Mouse (Mus musculus) retina, postnatal 7 days (tissue): Measurements from ENCODE around the gene Pigb.
A peak's percentile ranks its signal among the peaks of the same experiment; 100 is the strongest.

Experiments used
- DNase-seq: peaks from one replicate; pipeline ENCODE4 v3.0.0-alpha.2; 2012; ENCODE audit warnings: low read depth, low spot score

Gene Pigb

DNA sequence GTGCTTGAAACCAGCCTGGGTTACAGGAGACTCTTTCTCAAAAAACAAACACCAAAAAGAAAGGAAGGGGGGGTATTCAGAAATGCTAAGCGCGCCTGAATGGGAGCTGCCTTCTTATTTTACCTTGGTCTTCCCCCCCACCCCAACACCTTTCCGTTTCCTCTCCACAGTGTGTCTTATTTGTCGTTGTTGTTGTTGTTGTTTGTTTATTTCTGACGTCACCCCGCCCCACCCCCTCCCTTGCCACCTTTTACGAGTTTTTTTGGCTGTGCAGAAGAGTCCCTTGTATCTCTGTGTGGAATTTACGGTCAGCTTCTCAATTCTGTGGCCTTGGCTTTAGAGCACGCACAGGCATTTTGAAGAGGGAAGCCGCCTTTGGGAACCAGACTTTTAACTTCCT, 5.5 kb upstream of the Pigb start:
- no peak for DNase-seq

DNA sequence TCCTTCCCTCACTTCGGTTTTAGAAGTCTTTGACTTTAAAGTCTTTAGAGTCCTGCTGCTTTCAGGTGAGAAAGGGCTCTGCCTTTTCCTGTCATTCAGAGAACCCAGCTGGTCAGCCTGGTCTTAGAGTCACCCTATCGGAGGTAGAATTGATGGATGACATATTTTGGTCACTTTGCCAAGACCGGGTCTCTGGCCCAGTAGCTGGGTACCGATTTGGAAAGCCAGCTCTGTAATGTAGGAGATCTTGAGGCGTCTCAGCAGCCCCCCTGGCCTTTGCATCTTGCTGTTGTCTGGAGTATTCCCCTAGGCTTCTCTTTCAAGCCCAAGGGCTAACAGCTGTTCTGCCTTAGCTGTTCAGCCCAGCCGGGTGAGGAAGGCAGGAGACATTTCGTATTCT, 5.0 kb upstream of the Pigb start:
- no peak for DNase-seq

DNA sequence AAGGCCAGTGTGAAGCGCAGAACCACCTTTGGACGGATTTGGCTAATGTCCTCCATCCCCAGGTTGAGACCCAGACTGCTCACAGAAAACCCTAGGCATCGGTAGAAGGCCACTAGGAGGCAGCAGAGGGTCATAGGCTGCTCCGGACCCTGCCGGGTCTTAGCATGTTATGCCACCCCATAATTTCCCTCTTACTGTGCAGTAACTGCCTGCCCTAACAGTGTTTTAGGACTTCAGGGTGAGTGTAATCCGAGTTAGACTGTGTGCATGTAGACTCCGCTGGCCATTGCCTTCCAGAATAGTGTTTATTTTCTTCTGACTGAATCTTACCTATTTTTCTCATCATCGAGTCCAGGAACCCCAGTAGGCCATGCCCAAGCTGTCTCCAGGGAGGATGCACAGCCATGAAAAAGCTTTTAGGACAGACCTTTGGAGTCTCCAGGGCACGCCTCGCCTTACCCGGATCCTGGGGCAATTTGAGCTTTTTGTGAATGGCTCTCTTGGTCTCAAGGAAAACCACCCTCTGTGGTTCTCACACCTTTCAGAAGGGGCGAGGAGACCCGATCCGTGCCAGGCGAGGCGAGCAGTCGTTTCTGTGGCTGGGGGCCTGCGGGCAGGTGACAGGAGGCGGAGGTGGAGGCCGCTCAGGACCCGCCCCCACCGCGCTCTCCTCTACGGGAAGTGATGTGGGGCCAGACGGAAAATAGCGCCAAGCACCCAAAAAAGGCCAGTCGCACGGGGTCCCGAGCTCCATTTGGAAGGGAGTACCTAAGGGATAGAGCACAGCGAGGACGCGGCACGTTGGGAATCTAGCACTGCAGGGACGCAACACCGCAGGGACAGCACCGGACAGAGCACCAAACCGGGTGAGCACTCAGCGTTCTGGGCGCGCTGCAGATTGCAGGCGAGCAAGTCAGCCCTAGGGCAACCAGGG, 4.2 kb upstream of the Pigb start, which contains the start of gene Rab27a:
Rab27a (plus strand) TSS at position 709 of the 934 bp plus-strand sequence.
- peak; percentile 69 for DNase-seq

DNA sequence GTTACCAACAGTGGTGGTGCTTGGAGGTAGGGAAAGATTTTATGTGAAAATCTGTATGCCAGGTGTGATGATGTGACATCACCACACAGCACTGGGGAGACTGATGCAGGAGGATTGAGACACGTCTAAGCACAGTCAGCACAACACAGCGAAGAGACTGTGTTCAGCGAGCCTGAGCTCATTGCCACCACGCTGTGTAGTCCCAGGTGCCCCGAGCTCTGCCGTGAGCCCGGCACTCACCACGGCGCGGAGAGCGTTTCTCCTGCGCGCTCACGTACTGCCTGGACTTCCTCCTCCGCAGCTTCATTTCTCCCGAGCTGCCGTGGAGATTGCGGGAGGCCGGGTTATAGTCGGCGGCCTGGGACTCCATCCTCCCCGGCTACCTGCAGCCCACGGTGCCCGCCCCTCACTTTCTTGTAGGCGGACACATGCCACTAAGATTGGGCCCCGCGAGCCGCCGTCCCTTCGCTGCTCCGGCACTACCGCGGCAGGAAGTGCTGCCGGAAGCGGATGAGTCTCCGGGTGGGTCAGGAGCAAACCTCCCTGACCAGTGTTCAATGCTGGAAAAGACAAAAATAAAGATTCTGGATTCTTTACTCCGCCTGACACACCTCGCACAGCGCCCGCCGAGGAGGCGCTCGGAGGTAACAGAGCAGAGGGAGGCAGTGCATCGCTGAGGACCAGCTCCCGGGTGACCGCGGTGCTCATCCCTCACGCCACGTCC, 794 bp downstream of the Pigb start:
- peak; percentile 87 for DNase-seq

DNA sequence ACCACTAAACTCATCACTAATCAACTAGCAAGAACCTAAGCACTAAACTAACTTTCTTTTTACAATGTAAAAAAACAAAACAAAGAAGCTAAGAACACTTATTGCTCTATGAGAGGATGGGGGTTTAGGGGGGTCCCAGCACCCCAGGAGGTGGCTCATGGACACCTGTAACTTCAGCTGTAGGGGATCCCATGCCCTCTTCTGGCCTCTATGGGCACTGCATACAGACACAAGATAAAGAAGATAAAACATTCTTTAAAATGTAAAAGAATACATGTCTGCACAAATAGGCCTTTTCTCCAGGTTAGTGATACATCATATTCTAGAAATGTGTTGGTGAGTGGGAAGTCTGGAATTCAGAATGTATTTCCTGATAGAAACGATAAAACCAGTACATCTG, 6.8 kb downstream of the Pigb start:
- no peak for DNase-seq

DNA sequence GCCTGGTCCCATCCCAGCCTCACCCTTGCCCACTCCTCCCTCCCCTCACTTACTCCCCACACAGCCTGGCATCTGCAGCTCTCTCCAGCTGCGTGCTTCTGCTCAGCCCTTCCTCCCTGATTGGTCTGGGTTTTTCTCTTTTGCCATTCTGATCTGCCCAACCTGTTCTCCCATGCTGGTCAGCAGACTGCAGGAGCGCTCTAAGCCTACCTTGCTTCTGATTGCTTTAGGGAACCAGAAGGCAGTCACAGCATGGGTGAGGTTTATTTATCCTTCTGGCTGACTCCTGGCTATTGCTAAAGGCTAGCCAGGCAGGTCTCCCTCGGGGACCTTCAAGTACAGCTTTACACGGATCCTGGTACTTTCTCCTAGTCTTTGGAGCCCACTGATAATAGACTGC, 8.8 kb downstream of the Pigb start:
- no peak for DNase-seq

DNA sequence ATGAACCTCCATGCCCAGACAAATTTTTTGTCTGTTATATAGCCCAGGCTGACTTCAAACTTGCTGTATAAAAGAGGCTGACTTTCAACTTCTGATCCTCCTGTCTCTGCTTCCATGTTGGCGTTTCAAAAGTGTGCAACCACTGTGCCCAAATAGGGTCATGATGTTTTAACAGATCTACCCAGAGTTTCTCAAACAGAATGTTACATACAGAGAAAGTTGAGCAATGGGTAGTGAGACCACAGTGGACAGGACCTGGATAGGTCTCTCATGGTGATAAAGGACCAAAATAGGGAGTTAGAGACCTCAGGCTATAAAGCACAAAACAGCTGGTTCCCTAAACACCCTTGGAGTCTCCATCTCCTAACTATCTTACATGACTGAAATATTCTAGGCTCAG, 9.7 kb downstream of the Pigb start:
- no peak for DNase-seq

DNA sequence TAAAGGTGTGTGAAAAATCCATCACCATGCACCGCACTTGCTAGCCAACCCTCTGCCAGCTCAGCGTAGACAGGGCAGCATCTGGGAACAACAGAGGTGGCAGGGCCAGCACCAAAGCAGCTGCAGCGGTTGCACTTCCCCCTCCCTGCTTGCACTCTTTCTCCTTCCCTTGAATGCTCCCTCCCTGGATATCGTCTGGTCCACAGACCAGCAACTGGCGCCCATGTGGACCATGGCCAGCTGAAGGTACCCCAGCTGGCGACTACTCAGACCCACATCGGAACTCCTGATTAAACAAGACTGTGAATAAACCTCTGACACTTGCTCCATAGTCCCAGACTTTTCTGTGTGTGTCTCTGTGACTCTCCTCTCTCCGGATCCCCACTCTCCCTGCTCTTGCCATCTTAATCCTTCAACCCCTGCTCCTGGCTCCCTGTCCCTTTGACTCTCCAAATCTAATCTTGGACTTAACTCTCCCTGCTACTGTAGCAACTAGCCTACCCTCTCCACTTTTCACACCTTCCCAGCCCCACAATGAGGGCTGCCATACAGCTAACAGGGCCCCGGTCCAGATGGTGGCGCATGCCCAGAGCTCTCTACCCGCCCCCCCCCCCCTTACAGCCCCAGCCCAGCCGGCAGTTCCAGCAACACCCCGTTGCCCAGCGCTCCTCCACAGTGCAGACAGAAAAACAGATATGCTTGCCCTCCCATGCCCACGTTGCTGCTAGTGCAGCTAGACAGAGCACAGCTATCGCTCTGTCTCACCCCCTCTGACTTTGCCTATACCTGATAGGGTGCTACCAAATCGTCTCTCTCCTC, 14.2 kb downstream of the Pigb start:
- no peak for DNase-seq

DNA sequence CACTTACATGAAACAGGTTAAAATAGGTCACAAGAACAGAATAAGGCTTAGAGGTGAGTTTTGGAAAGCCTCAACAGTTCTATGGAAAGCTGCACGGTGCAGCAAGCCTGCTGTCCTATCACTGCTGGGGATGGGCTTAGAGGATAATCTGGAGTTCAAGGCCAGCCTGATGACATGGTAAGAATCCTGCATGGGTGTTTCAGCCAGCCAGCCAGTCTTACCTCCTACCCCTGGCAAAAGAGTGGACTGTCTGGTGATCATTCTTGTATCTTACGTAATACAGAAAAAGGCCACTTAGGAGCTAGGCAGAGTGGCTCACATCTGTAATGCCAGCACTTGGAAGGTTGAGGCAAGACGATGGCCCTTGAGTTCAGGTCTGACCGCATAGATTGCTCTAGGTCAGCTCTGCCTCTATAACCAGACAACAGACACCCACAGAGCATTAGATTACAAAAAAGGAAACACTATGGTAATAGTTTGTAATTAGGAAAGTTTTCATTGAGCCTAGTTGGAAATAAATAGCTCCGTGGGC, 19.5 kb downstream of the Pigb start:
- no peak for DNase-seq

DNA sequence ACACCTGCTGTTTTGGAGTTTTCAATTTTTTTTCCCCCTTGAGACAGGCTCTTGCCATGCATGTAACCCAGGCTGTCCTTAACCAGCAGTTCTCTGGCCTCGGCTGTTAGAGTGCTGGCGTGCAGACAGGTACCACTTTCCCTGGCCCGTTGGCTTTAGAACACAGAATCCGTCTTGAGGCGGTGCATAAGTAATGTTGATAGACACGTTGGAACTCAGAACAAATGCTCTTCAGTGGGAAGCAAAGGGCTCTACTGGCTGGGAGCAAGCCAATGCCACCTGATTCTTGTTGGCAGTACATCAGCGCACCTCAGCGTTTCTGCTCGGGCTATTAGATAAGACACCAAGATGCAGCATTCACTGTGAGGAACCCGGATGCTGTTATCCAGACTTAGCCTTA, 20.3 kb downstream of the Pigb start:
- no peak for DNase-seq

DNA sequence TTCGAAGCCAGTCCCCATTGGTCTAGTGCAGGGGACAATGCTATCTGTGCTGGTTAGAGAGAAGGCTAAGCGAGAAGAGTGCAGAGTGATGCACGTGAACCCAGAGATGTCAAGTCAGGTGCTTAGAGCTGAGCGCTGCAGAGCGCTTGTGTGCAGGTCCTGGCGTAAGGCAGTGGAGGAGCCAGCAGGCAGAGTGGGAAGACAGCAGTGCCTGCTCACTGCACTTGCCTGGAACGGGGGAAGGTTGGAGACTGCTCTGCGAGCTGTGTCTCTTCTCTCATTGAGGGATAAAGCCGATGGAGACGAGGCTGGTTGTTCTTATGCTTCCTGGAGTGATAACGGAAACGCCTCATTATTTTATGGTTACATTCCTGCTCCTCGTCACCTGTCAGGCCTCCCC, 25.5 kb downstream of the Pigb start:
- DNase-seq: no peak

DNA sequence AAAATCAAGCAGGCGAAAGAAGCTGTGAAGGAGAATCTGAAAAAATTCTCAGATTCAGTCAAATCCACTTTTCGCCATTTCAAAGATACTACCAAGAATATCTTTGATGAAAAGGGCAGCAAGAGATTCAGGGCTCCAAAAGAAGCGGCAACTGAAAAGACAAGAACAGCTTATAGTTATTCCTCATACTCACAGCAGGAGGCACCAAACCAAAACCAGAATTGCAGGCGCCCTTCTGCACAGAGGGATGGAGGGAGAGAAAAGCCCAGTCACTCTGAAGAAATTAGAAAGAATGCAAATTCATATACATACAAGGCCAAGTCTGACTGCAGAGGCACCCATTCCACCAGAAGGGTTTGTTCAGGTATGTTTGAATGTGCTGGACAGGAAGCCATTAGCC, 27.5 kb downstream of the Pigb start:
- no peak for DNase-seq

DNA sequence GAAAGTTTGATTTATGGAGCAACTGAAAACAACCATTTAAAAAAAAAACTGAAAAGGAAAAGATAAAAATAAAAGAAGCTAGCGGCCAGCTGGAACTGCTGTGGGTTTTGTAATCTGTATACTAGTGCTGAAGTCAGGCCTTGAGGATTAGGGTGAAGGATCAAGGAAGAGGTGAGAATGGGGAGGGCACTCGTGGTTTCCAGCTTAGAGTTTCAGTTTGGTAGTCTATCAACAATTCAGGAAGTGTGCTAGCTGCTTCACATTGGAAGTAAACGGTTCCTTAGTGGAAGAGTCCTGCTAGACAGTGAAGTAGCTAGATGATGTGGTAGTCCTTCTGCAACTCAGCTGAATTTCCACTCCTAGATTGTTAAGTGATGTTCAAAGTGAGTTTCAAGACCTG, 31.8 kb downstream of the Pigb start:
- DNase-seq: no peak

DNA sequence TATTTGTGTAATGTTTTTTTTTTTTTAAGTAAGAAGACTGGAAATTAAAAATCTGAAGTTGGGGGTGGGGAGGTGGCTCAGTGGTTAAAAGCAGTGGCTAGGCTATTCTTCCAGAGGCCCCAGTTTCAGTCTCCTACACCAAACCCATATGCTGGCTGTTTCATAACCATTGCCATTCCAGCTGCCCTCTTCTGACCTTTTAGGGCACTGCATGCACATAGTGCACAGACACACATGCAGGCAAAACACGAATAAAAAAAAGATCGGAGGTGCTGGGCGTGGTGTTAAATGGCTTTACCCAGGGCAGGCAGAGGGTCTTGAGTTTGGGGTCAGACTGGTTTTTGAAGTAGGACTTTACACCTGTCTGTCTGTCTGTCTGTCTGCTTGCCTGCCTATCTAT, 34.0 kb downstream of the Pigb start:
- DNase-seq: no peak

DNA sequence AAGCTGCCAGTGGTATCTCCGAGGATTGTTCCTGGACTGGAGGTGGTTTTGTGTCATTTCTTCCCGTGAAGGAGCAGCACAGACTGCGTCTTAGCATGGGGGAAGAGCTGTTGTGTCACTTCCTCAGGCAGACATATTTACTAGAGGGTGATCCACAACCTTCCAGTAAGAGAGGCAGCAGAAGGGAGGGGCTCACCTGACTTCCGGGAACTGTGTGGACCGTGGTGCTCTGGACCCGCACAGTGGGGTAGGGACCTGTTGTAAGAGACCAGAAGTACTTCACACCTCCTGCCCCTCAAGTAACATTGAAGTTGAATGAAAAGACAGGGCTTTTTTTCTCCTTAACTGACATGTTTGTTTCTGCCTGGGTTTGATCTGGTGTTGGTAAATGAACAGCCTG, 35.1 kb downstream of the Pigb start:
- DNase-seq: no peak

DNA sequence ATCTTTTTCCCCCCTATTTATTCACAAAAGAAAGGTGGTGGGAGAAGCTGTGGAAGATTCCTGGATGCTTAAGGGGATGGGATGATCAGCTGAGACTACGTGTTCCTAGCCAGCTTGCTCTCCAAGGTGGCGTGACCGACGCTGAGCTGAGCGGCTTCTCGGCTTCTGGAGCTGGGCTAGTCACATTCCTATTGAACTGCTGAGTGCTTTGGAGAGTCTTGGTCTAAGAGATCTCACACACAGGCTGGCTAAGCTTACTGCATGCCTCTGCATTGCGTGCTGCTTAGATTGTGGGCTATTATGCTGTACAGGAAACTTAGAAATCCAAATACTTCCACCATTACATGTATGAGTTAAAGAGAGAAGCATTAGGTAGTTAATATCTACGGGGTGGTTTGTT, 36.1 kb downstream of the Pigb start:
- no peak for DNase-seq

DNA sequence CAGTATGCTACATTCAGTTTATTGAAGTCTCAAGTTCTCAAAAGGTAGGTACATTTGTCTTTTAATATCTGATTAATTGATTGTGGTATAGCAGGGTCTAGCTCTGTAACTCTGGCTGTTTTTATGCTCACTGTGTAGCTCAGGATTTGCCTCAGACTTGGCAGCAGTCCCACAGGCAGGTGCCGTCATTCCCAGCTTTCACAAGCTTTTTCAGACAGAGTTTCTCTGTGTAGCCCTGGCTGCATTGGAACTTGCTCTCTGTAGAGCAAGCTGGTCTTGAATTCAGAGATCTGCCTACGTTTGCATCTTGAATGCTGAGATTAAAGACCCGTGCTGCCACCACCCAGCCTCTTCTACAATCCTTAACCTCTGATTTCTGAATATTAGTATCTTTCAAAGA, 38.0 kb downstream of the Pigb start:
- no peak for DNase-seq

DNA sequence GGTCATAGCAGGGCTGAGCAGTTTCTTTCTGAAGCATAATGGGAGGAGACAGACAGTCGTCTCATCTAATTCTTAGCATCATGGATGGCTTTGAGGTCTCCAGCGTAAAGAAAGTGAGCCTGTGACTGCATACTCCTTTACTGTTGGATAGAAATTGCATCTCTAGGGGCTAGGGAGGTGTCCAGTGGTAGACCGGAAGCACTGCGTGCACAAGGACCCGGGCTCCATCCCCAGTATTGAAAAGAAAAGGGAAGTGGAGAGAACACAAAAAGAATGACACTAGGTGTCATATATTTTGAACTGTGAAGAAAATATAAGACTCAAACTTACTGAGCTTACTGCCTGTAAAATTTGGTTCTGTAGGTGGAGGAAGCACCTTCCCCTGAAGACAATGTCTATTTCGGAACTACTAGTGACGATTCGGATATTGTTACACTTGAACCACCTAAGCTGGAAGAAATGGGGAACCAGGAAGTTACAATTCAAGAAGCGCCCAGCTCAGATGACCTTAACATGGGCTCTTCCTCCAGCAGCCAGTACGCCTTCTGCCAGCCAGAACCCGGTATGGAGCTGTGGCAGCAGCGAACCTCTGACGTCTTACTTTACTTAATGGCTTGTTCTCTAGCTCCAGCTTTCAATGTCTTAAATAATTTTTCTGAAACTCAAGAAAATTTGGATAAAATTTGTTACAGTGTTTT, 38.7 kb downstream of the Pigb start:
- DNase-seq: no peak

DNA sequence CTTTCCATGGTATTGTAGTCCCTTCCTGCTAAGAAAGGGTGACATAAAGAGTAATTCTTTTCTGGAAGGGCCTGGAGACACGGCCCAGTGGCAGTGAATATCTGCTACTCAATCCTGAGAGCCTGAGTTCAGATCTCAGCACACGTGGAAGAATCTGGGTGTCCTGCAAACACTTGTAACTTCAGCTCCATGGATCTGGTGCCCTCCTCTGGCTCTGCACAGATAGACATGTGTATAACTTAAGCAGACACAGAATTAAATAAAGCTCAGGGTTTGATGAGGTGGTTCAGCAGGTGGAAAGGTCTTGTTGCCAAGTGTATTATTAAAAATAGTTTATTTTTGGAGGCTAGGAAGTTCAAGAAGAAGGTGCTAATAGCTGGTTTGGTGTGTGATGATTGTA, 39.7 kb downstream of the Pigb start:
- DNase-seq: no peak

DNA sequence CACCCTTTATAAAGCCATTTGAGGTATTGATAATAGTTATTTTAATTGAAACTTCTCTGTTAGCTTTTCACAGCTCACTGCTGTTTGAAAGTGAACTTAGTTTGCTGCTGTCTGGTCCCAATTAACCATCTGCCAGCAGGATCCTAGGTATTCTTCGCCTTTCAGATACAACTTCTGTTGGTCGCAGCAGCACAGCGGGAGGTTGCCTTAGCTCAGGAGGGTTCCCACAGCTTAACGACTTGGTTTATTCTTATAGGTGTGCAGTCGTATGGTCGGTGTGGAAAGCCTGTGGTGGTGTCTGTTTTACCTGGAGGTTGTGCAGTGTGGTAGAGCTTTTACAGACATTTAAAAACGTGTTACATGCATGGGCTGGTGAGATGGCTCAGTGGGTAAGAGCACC, 43.4 kb downstream of the Pigb start:
- no peak for DNase-seq

DNA sequence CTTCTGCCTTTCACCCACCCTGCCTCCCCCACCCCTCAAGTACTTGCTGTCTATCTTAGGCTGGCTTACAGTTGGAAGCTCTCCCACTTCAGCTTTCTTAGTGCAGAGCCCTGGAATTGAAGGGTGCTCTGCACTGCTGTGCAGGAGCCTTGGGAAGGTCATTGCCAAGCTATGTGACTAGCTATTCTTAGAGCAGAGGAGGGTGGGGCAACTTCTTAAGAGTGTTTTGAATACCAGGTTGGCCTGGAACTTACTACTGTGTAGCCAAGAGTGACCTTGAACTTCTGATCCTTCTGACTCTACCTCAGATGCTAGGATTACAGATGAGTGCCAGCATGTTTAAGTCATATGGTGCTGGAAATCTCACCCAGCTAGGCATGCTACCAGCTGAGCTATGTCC, 44.0 kb downstream of the Pigb start:
- DNase-seq: no peak
